ENCODE assay signal across 9 mouse cellular contexts in genomic region chr12:112658619-112659018, GRCm38 (mm10). TPM values are rescaled to one million over a fixed set of nuclear protein-coding genes. Genes with fewer than 3 reads are reported as not detected.
A peak's percentile ranks its signal among the peaks of the same experiment; 100 is the strongest.
DNase-seq lines count a peak whose midpoint lies in the region; ATAC-seq and TF ChIP-seq lines count a peak whose summit lies in the region.
"Had no signal": no experiment of that assay in that cellular context is flagged by ENCODE, and none has a peak within 500 bp of the region (broad histone marks: within the 10 kb centered on the region; RNA-seq: fewer than 3 reads in every experiment).

No protein-coding gene starts in this region.

- no peak for TF ChIP-seq CTCF in midbrain, postnatal 0 days (IDR thresholded peaks at IDR 0.05)

- no peaks in the 10 kb centered on the region for H3K4me1 ChIP-seq in midbrain, postnatal 0 days (ENCODE audit: insufficient read depth, low read length)
- H3K4me1 ChIP-seq in midbrain, embryonic 15.5 days, result peaks cover 35% of the 10 kb centered on the region

- H3K9ac ChIP-seq in midbrain, postnatal 0 days (replicated peaks; ENCODE audit: low read length, poor library complexity, severe bottlenecking), result no peak overlapping the region
- H3K9ac ChIP-seq in midbrain, embryonic 15.5 days, result no peak overlapping the region

- no peak overlapping the region for H3K4me2 ChIP-seq in midbrain, postnatal 0 days (ENCODE audit: low read depth, low read length, poor library complexity, severe bottlenecking)
- no peak overlapping the region for H3K4me2 ChIP-seq in midbrain, embryonic 15.5 days

- no peak overlapping the region for H3K4me3 ChIP-seq in midbrain, postnatal 0 days (ENCODE audit: low read depth, low read length)
- H3K4me3 ChIP-seq in midbrain, embryonic 15.5 days, result no peak overlapping the region

- no peaks in the 10 kb centered on the region for H3K9me3 ChIP-seq in midbrain, postnatal 0 days (ENCODE audit: low read length)
- no peaks in the 10 kb centered on the region for H3K9me3 ChIP-seq in midbrain, embryonic 15.5 days

- H3K27me3 ChIP-seq in midbrain, postnatal 0 days (ENCODE audit: insufficient read depth, low read length), result no peaks in the 10 kb centered on the region
- H3K27me3 ChIP-seq in midbrain, embryonic 15.5 days (replicated peaks), result no peaks in the 10 kb centered on the region

- H3K36me3 ChIP-seq in midbrain, postnatal 0 days (ENCODE audit: insufficient read depth, low read length), result peaks cover 68% of the 10 kb centered on the region
- peaks cover 40% of the 10 kb centered on the region for H3K36me3 ChIP-seq in midbrain, embryonic 15.5 days (replicated peaks)

- intact Hi-C loops in heart, postnatal 10 days (cut with DNase I), result no loop called here

- no peak for ATAC-seq in midbrain, postnatal 0 days (ENCODE audit: low FRiP score)
- no peak for ATAC-seq in midbrain, embryonic 15.5 days (replicated peaks)
- ATAC-seq: forebrain, embryonic 16.5 days had no signal

- 93% methylated on average over 7 of the region's 7 CpGs for WGBS in midbrain, postnatal 0 days
- WGBS in midbrain, embryonic 15.5 days, result 90% methylated on average over 7 of the region's 7 CpGs

- H3K27ac ChIP-seq in midbrain, postnatal 0 days (ENCODE audit: low read depth, low read length), result no peak overlapping the region
- no peak overlapping the region for H3K27ac ChIP-seq in midbrain, embryonic 15.5 days

- peak; percentile 72 for DNase-seq in adrenal gland, adult 8-10 months
- DNase-seq in adrenal gland, postnatal 4 days (ENCODE audit: low spot score in 2 of 2), result no peak
- peak; percentile 51 for DNase-seq in heart, postnatal 4 days
- no peak for DNase-seq in heart, postnatal 10 days
- DNase-seq in midbrain, postnatal 0 days (ENCODE audit: low spot score), result peak; percentile 54
- peak; percentile 47 for DNase-seq in lung, postnatal 14 days
- no peak for DNase-seq in thymus, postnatal 36 days

RNA-seq across cellular contexts. Expression of gene Siva1, which starts 14.1 kb away (rescaled TPM):
- 10 to 100 TPM; 37.0 to 73.9 (median 51.5) TPM for total RNA-seq in adrenal gland, adult 8-10 months (2022)
- 10 to 100 TPM; 69.9 to 72.6 TPM for total RNA-seq in adrenal gland, postnatal 4 days (2021)
- total RNA-seq in heart, postnatal 4 days (2021), result 10 to 100 TPM; 39.9 to 43.2 TPM
- total RNA-seq in heart, postnatal 10 days (2021), result 10 to 100 TPM; 26.4 to 31.4 TPM
- total RNA-seq in midbrain, postnatal 0 days (2014; rRNA removed), result 24.0 and 25.4 TPM in 2 replicates
- polyA plus RNA-seq in midbrain, postnatal 0 days (2015; fragmentation: Nextera tagmentation; extraction: Ambion mirVana), result 43.4 and 45.5 TPM in 2 replicates
- polyA plus RNA-seq in midbrain, embryonic 15.5 days (2015; fragmentation: Nextera tagmentation; extraction: Ambion mirVana), result 51.2 and 59.2 TPM in 2 replicates

RNA-seq across cellular contexts. Expression of gene Akt1, which starts 16.1 kb away (rescaled TPM):
- 100 to 1,000 TPM; 275 to 460 (median 313) TPM for total RNA-seq in adrenal gland, adult 8-10 months (2022)
- total RNA-seq in adrenal gland, postnatal 4 days (2021), result 100 to 1,000 TPM; 334 to 351 TPM
- total RNA-seq in heart, postnatal 4 days (2021), result 100 to 1,000 TPM; 352 to 392 TPM
- total RNA-seq in heart, postnatal 10 days (2021), result 100 to 1,000 TPM; 346 to 355 TPM
- 201 and 208 TPM in 2 replicates for total RNA-seq in midbrain, postnatal 0 days (2014; rRNA removed)
- polyA plus RNA-seq in midbrain, postnatal 0 days (2015; fragmentation: Nextera tagmentation; extraction: Ambion mirVana), result 93.1 and 93.3 TPM in 2 replicates
- polyA plus RNA-seq in midbrain, embryonic 15.5 days (2015; fragmentation: Nextera tagmentation; extraction: Ambion mirVana), result 139 and 162 TPM in 2 replicates

RNA-seq across cellular contexts. Expression of gene Zbtb42, which starts 20.0 kb away (rescaled TPM):
- 10 to 100 TPM in 3 of 4 experiments, 1 to 10 TPM in 1; 8.7 to 20.1 (median 15.9) TPM for total RNA-seq in adrenal gland, adult 8-10 months (2022)
- 1 to 10 TPM; 6.4 to 6.8 TPM for total RNA-seq in adrenal gland, postnatal 4 days (2021)
- 10 to 100 TPM in 1 of 2 experiments, 1 to 10 TPM in 1; 10.0 to 10.1 TPM for total RNA-seq in heart, postnatal 4 days (2021)
- total RNA-seq in heart, postnatal 10 days (2021), result 1 to 10 TPM; 7.7 to 8.5 TPM
- total RNA-seq in midbrain, postnatal 0 days (2014; rRNA removed), result 0.94 and 1.5 TPM in 2 replicates
- polyA plus RNA-seq in midbrain, postnatal 0 days (2015; fragmentation: Nextera tagmentation; extraction: Ambion mirVana), result 1.2 and 1.8 TPM in 2 replicates
- polyA plus RNA-seq in midbrain, embryonic 15.5 days (2015; fragmentation: Nextera tagmentation; extraction: Ambion mirVana), result 1.9 and 2.5 TPM in 2 replicates

RNA-seq across cellular contexts. Expression of gene Adssl1, which starts 38.8 kb away (rescaled TPM):
- total RNA-seq in adrenal gland, adult 8-10 months (2022), result 10 to 100 TPM; 15.2 to 53.1 (median 30.7) TPM
- 10 to 100 TPM; 17.1 to 19.5 TPM for total RNA-seq in adrenal gland, postnatal 4 days (2021)
- total RNA-seq in heart, postnatal 4 days (2021), result 100 to 1,000 TPM; 135 to 137 TPM
- total RNA-seq in heart, postnatal 10 days (2021), result 100 to 1,000 TPM; 129 to 136 TPM
- 2.0 and 4.1 TPM in 2 replicates for total RNA-seq in midbrain, postnatal 0 days (2014; rRNA removed)
- 8.2 and 9.4 TPM in 2 replicates for polyA plus RNA-seq in midbrain, postnatal 0 days (2015; fragmentation: Nextera tagmentation; extraction: Ambion mirVana)
- 3.1 and 3.6 TPM in 2 replicates for polyA plus RNA-seq in midbrain, embryonic 15.5 days (2015; fragmentation: Nextera tagmentation; extraction: Ambion mirVana)

Comparison
In these comparisons a context has a peak if more than half of its experiments do, and no peak if none do; other contexts are left out.
1. DNase-seq: peak in adrenal gland, adult 8-10 months (single experiment), heart, postnatal 4 days (single experiment), midbrain, postnatal 0 days (single experiment) and lung, postnatal 14 days (single experiment); none in adrenal gland, postnatal 4 days (0 of 2), heart, postnatal 10 days (0 of 2) and thymus, postnatal 36 days (0 of 2).